Mouse (Mus musculus) T-cell, adult 2 months (primary cell): ENCODE data around the gene Spn.

ENCODE experiments used
- DNase-seq: peaks from one replicate; pipeline ENCODE4 v3.0.0; 2022; ENCODE audit warnings: low spot score

Spn gene

GRCm38 (mm10) chr7:127140623-127141404 lies 3.2 kb upstream of the Spn start:
- DNase-seq: no peak

- no peak for DNase-seq
Observed at GRCm38 (mm10) chr7:127139562-127139961, 1.9 kb upstream of the Spn start.

GRCm38 (mm10) chr7:127139100-127139499 lies 1.5 kb upstream of the Spn start:
- DNase-seq: no peak

GRCm38 (mm10) chr7:127136181-127137071 lies 1.2 kb downstream of the Spn start:
- no peak for DNase-seq

- peak; percentile 65 for DNase-seq
Observed at GRCm38 (mm10) chr7:127134821-127135447, 2.7 kb downstream of the Spn start.

- DNase-seq: no peak
Observed at GRCm38 (mm10) chr7:127133125-127133524, 4.5 kb downstream of the Spn start.

- DNase-seq: peak; percentile 53
Observed at GRCm38 (mm10) chr7:127129638-127130037, 8.0 kb downstream of the Spn start.

- DNase-seq: no peak
Observed at GRCm38 (mm10) chr7:127121911-127122270, 15.7 kb downstream of the Spn start, which contains the start of gene Qprt. Gene Qprt, minus strand, starts transcription at chr7:127122226.

- no peak for DNase-seq
Observed at GRCm38 (mm10) chr7:127121061-127121910, 16.3 kb downstream of the Spn start.

GRCm38 (mm10) chr7:127118671-127119445 lies 18.8 kb downstream of the Spn start:
- no peak for DNase-seq

- DNase-seq: no peak
Observed at GRCm38 (mm10) chr7:127117948-127118347, 19.7 kb downstream of the Spn start.

- no peak for DNase-seq
Observed at GRCm38 (mm10) chr7:127116331-127116935, 21.2 kb downstream of the Spn start.

GRCm38 (mm10) chr7:127114920-127115319 lies 22.7 kb downstream of the Spn start:
- DNase-seq: no peak

GRCm38 (mm10) chr7:127113614-127114259 lies 23.9 kb downstream of the Spn start:
- peak; percentile 42 for DNase-seq

- DNase-seq: peak; percentile 57
Observed at GRCm38 (mm10) chr7:127112921-127113597, 24.6 kb downstream of the Spn start.

GRCm38 (mm10) chr7:127112251-127112841 lies 25.3 kb downstream of the Spn start:
- peak; percentile 43 for DNase-seq

GRCm38 (mm10) chr7:127111461-127111860 lies 26.2 kb downstream of the Spn start:
- peak; percentile 81 for DNase-seq

GRCm38 (mm10) chr7:127110239-127111007 lies 27.2 kb downstream of the Spn start:
- peak; percentile 72 for DNase-seq
